Mouse (Mus musculus) frontal cortex, postnatal 36 days (tissue): ENCODE data around the gene Aip.

Experiments used
- DNase-seq, 2 experiments: peaks; one replicate each; pipeline ENCODE4 v3.0.0; 2022; ENCODE audit warnings: low spot score in 2 of 2

Gene Aip

DNA sequence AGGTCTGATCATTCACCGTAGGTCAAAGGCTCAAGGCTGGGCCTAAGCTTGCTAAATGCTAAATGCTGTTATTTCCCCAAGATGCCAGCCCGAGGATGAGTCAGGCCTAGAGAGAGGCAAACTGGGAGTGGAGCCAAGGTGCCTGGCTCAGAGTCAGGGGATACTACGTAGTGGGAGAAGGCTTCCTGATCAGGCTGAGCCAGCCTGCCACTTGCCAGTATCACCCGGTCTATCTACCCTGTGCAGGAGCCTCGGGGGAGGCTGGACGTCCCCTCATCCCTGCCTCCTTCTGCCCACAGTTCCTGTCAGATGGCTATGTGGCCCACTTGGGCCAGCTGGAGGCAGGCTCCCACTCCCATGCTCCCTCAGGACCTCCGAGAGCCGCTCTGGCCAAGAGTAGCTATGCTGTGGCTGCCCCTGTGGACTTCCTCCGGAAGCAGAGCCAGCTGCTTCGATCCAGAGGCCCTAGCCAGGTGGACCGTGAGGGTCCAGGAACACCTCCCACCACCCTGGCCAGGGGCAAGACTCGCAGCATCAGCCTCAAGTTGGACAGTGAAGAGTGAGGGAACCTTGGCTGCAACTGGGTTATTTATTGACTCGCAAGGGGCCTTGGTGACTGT lies 12.4 kb downstream of the Aip start:
- peak; percentile 85 to 86 for DNase-seq

DNA sequence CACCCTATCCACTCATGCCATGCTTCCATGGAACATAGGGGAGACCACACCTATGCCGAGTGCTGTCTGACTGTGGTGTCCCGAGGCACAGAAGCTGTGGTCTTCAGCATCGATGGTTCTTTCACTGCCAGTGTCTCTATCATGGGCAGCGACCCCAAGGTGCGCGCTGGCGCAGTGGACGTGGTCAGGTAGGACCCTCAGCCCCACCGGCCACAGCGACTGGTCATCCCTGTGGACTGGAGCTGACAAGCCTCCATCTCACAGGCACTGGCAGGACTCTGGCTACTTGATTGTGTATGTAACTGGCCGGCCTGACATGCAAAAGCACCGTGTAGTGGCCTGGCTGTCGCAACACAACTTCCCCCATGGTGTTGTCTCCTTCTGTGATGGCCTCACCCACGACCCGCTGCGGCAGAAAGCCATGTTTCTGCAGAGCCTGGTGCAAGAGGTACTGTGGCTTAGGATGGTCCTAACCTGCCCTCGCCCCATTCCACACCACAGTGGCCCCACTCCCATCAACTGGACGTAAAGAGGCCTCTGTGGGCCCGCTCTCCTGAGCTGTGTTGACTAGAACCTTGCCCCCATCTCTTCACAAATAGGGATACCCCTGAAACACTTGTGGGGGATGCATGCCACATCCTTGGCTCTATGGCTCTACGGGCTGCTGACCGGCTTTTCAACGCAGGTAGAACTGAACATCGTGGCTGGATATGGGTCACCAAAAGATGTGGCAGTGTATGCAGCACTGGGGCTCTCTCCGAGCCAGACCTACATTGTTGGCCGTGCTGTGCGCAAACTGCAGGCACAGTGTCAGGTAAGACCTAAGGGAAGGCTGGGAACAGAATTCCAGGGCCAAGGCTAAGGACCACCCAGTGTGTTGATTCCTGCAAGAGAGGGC lies 13.3 kb downstream of the Aip start:
- no peak for DNase-seq

DNA sequence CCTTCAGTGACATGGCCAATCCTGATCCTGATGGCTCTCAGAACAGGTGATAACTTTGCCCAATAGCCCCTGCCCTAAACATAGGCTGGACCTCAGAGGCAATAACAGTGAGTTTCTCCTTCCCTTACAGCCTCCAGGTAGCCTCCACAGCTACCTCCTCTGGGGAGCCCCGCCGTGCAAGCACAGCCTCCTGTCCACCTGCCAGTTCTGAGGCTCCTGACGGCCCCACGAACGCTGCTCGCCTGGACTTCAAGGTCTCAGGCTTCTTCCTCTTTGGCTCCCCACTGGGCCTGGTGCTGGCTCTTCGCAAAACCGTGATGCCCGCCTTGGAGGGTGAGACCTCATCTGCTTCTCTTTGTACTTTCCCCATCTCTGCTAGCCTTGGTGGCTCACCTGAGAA lies 17.1 kb downstream of the Aip start:
- no peak for DNase-seq

DNA sequence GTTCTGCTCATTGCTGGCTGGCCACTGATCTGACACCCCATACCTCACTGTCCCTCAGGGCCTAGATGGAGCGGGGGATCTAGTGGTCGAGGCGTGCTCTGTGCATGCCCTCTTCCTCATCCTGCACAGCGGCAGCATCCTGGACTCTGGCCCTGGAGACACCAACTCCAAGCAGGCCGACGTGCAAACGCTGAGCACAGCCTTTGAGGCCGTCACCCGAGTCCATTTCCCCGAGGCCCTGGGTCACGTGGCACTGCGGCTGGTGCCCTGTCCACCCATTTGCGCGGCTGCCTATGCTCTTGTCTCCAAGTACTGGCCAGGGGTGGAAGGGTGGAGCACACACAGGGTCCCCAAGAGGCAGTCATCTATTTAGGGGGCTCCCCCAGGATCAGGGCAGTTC lies 19.0 kb downstream of the Aip start:
- no peak for DNase-seq

DNA sequence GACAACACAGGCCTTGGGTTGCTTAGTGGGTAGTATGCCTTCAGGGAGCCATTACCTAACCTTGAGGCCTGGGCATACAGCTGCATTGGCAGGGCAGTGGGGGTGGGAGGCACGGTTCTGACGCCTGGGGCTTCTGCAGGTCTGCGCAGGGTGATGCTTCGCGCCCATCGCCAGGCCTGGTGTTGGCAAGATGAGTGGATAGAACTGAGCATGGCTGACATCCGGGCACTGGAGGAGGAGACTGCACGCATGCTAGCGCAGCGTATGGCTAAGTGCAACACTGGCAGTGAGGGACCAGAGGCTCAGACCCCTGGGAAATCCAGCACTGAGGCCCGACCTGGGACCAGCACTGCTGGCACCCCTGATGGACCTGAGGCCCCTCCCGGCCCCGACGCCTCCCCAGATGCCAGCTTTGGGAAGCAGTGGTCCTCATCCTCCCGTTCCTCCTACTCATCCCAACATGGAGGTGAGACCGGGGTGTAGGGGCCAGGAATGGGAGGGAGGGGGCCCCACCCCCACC lies 20.9 kb downstream of the Aip start:
- no peak for DNase-seq

DNA sequence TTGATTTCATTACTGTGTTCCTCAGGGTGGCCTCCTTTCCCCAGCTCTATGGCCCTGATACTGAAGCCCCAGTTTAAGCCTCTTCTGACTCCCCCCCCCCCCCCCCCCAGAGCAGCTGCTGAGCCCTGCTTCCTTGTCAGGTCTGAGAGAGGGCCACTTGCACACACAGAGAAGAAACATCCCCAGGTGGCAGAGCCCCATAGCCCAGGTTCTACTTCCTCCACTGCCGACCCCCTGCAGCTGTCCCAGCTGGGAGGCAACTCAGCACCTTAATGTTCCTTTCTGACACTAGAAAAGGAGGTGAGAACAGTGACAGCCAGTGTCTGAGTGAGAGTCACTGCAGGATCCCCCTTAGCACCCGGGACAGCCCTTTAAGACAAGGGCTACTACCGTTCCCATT lies 21.9 kb downstream of the Aip start:
- no peak for DNase-seq

DNA sequence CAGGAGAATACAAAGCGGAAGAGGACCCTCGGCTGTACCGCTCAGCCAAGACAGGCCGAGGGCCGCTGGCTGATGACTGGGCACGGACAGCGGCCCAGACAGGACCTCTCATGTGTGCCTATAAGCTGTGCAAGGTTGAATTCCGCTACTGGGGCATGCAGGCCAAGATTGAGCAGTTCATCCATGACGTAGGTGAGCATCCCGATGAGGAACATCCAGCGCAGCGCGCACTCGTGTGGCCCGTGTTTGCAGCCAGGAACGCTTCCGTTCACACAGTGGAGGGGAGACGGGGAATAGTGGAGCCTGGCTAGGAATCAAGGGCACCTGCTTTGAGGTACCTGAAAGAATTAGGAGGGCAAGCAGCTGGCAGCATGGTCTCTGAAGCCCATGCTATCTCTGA lies 22.4 kb downstream of the Aip start:
- DNase-seq, result no peak

DNA sequence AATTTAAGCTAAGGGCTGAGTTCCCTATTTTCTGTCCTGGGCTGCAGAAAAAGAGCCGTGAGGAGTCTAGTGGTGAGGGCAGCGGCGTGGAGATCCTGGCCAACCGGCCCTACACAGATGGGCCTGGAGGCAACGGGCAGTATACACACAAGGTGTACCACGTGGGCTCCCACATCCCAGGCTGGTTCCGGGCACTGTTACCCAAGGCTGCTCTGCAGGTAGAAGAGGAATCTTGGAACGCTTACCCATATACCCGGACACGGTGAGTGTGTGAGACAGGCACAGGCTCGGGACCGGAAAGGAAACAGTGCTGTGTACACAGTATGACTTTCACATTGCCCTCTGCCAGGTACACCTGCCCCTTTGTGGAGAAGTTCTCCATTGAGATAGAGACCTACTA lies 23.0 kb downstream of the Aip start:
- no peak for DNase-seq

DNA sequence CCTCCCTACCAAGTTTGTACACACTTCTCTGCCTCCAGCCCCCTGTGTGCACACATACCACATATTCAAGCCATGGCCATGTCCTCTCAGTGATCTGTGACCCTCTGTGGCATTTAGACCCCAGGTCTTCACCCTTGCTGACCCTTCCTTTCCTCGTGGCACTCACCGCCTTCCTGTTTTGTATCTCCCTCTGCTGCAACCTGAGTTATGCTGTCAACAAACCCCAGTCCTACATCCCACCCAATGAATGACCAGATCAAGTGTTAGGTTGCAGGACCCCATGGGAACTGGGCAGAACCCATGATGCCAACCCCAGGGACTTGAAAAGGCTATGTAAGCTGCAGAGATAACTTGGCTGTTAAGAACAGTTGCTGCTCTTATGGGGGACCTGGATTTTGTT lies 23.6 kb downstream of the Aip start:
- DNase-seq, result no peak

DNA sequence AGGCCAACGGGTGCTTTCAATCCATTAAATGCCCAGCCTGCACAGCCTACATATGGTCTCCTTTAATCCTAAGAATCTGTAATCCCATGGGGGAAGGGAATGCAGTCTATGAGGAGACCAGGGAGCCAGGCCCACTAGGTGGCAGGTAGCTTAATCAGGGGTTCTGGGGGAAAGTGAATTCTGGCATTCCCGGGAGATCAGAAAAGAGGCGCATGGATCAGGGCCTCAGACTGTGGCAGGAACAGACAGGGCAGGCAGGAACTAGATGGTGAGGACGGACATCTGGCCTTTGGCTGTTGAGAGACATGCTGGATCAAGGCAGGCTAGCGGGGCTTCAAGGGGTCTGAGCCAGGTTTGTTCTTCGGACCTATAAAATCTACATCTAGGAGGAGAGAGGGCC lies 24.2 kb downstream of the Aip start:
- DNase-seq, result no peak

DNA sequence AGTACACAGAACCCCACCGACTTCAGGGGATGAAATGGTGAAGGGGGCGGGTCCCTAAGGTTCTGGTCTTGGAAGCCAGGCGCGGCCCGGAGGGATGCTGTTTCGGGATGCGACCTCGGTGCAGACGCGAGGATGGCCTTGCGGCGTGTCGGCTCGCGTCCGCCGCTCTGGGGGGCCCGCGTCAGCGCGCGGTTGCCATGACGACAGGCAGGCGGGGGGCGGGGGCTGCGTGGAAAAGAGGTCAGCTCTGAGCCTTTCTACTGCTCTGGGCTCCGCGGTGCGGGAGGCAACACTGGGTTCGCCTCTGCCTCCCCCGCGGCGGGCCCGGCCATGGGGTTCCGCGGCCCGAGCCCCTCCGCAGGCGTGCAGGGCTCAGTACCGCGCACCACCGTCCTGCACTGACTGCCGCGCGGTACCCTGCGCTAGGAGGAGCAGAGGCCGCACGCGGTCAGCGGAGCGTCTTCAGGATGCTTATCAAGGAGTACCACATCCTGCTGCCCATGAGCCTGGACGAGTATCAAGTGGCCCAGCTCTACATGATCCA lies 24.9 kb downstream of the Aip start:
- DNase-seq, result peak; percentile 68 to 78

DNA sequence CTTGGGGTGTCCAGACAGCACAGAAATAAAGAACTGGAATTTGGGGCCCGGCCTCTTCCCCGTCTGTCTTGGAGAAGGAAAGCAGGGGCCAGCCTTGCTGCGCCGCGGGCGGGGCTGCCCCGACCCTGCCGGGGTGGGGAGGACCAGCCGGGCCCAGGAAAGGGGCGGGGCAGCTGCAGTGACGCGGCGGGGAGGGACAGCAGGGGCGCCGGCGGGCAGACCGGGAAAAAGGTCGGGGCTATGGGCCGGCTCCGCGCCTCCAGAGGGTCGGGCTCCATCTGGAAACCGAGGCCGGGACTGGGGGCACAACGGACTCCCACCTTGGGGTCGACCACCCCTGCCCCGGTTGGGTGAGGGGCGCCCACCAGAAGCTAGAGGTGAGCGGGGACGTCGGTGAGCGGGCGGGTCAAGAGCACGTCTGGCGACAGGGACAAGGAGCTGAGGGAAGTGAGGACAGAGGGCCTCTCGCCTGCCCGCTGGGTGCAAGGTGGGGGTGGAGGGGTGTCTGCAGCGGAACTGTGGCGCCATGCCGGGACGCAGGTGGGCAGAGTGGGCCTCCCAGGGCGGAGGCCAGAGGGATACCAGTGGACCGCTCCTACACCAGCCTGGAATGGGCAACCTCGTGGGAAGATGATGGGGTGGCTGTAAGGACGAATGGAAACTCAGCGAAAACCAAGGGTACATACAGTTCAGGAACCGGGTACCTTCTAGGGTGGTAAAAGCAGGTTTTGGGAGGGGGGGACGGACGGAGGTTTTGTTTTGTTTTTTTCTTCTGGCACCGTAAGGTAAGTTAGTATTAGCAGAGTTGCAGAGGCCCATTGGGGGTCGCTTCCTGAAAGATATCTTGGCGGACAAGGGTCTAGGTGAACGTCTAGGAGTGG lies 25.6 kb downstream of the Aip start, which contains the start of gene Pitpnm1:
Gene Pitpnm1, plus strand, starts transcription at position 162 of the 881 bp plus-strand sequence.
- peak in 1 of 2 experiments; percentile 52 for DNase-seq

DNA sequence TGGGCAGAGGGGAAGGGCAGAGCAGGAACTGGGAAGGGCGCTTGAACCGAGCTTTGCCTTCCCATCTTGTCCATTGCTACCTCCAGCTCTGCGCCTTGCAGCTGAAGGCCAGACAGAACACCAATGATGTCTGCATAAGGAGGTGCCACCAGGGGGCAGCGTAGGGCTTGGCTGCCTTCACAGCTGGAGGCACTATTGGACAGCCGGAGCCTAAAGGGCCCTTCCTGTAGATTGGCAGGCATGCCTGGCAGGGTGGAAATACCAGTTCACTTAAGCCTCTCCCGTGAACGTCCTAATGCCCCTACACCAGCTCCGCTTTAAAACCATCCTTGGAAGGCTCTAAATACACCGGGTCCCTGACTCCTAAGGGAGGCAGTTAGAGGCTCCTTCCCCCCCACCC lies 26.6 kb downstream of the Aip start:
- DNase-seq, result peak; percentile 89 to 92

DNA sequence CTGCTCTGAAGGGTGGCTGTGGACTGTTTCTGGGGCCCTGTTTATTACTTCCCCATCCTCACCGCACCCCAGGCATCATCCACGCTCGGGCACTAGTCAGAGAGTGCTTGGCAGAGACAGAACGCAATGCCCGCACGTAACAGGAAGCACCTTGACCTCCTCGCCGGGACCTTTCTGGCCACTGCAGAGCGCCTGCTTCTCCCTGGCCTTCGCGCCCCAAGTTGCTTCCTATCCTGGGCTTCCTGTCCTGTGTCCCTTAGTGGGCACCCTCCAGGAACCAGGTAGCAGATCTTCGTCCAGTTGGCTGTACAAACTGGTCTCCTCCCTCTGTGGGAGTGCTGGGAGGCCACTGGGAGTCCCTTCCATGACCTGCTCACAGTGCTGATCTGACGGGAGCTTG lies 27.2 kb downstream of the Aip start:
- DNase-seq, result no peak

DNA sequence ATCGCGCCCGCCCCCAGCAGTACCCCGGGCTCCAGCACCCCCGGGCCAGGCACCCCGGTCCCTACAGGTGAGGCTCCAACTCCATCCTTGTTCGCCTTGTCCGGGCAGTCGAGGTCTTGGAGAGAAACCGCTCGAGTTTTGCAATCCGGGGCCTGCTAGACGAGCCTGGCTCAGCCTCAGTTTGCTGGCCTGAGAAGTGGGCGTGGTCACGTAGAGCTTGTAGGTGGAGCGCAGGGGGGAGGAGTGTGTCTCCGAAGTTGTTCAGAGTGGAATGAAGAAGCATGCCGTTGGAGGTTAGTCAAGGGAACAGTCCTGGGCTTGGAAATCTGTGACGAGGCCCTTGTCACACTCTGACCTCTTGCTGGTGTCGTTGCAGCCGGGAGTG lies 28.2 kb downstream of the Aip start:
- DNase-seq, result no peak

DNA sequence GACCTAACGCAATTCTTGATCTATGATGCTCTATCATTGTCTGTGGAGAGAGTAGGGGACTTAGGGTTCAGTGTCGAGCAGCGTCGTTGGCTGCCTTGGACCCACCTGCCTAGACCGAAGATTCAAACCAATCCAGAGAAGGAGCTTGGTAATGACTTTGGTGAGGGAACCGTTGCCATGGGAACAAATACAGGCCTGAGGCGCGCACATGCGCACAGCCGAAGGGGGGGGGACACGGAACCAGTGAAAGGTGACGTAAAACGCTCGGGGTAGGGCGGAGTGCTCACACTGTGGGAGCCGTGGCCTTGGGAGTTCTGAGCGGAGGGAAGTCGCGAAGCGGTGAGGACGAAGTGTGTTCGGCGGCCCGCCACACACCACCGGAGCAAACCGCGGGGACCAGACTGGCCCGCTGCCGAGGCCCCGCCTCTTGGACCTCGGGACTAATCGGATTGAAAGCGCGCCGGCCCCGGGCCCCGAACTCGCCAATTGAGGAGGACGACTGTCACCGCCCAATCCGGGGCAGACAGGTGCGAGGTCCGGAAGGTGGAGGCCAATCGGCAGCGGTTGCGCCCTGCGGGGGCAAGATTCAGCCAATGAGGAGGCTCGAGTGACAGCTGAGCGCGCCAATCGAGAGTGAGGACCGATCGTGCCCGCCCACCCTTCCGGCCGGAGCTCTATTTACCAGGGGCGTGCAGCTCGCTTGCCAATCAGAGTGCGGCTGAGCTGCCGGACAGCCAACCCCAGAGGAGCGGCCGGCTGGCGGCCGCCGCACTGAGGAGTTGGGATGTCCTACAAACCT lies 28.8 kb downstream of the Aip start, which contains the start of gene Cdk2ap2:
Gene Cdk2ap2, plus strand, starts transcription at position 541 of the 799 bp plus-strand sequence.
- peak; percentile 100 for DNase-seq

DNA sequence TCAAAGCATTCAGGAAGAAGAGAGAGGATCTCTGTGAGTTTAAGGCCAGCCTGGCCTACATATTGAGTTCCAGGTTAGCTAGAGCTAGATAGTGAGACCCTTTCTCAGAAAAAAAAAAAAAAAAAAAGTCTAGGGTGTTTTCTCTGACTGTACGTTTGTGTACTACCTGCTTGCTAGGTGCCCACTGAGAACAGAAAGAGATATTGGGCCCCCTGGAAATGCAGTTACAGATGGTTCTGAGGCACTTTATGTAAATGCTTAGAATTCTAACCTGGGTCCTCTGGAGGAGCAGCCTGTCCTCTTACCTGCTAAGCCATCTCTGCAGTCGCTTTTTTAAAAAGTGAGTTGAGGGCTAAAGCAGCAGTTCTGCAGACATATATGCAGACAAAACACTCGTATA lies 29.9 kb downstream of the Aip start:
- no peak for DNase-seq

DNA sequence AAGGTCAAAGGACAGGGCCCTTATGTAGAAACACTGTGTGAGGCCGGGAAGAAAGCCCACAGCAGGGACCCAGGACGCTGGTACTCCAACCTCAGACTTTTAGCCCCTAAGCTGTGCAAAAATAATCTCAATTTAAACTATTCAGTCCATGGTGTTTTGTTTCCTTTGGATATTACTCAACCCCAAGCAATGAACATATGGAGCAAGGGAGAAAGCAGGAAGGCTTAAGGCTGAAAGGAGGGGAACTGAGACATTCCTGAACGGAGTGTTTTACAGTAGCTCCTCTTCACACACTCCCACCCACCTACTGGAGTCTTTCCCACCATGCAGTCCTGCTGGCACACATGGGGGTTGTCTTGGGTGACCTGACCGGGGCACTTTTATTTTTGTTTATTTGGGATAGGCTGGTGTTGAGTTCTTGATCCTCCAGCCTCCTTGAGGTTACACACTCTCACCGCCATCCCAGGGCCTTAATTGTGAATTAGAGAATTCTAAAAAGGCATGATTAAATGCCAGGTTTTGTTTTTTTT lies 30.8 kb downstream of the Aip start:
- DNase-seq, result no peak

DNA sequence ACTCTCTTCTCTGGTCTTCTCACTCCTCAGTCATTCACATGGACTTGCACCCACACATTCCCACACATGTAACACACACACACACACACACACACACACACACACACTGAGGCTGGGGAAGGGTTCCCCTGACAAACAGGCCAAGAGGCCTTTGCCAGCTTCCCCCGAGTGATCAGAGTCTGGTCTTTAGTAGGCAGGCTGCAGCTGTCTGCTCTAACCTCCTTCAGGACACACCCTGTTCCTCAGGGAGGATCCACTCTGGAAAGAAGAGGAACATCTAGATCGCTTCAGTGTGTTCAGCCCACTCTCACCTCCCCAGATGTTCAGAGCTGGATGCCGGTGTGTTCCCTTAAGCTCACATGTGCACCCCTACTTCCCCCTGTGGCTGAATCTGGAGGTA lies 31.3 kb downstream of the Aip start:
- no peak for DNase-seq

DNA sequence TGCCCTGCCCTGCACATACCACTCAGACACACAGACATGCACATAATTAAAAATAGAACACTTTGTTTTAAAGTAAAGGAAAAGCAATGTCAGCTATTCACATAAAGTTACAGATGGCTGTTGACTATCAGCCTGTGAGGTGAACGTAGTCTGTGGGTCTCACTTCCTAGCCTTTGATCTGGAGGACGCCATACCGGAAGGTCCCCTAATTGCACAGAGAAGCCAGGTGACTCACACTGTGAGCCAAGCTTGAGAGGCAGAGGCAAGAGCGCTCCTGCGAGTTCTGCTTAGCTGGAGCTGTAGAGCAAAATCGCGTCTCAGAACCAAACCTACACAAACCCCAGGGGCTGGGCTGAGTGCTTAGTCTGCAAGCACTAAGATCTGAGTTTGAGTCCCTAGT lies 31.9 kb downstream of the Aip start:
- no peak for DNase-seq

DNA sequence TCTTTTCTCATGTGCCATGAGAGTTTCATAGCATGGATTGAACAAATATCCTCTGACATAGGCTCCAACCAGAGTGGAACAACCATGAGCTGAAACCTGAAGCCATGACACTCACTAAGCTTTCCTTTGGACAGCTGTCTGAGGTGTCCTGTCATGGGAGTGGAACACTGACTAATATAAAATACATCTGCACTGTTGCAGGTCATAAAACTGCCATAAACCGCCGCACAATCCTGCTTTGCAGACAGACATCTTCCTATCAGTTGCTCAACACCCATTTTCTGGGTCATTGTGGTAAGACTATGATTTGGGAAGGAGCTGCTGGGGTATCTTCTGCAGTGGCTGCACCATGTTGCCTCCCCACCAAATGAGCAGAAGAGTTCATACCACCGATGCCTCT lies 32.9 kb downstream of the Aip start:
- no peak for DNase-seq
